Mouse (Mus musculus): ENCODE measurements around the gene Rftn1. TPM values are rescaled to one million over a fixed set of nuclear protein-coding genes. Genes with fewer than 3 reads are reported as not detected.
"Not testable (repeated sequence)": the region's sequence is repeated elsewhere in the genome, so short reads cannot be mapped to it uniquely, and the experiment has no call there.

Gene Rftn1
- polyA plus RNA-seq, 1 experiment: 1.1 TPM

DNA sequence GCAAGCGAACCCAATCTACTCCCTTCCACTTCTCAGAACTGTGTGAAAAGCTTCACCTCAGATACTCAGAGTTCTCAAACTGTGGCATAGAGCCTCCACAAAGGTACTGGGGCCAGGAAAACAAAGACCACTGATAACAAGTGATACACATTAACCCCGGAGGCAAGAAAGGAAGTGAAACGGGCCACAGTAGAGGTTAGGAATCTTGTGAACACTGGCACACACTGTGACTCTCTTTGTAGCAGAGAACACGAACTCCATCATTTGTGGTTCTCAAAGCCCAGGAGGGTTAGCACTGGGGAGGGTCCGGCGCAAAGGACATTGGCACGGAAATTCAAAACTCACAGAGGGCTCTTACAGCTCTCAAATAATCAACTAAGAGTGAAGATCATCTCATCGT lies 67.9 kb downstream of the Rftn1 start:
- Histone ChIP-seq H3K9ac (ENCODE audit: low read depth, poor library complexity, severe bottlenecking) (no peak overlapping the region), H3K4me1 (ENCODE audit: control insufficient read depth, insufficient read depth, low read length) (no peaks in the 10 kb centered on the region), H3K4me3 (ENCODE audit: low read depth, low read length) (no peak overlapping the region), H3K9me3 (replicated peaks; ENCODE audit: control insufficient read depth, insufficient read depth, low read length, poor library complexity, severe bottlenecking) (no peaks in the 10 kb centered on the region), H3K36me3 (ENCODE audit: control insufficient read depth, insufficient read depth, low read length, poor library complexity, severe bottlenecking) (no peaks in the 10 kb centered on the region), H3K27ac (ENCODE audit: insufficient read depth, low read length) (no peak overlapping the region), H3K27me3 (ENCODE audit: control insufficient read depth, insufficient read depth, low read length, poor library complexity, severe bottlenecking) (no peaks in the 10 kb centered on the region)
- TF ChIP-seq POLR2A (IDR thresholded peaks at IDR 0.05; ENCODE audit: insufficient read depth, low read length): no peak
- TF ChIP-seq EP300 (IDR thresholded peaks at IDR 0.05; ENCODE audit: insufficient read depth, low read depth, low read length): no peak
- TF ChIP-seq CTCF (IDR thresholded peaks at IDR 0.05; ENCODE audit: low read depth, low read length): no peak

- no peak for TF ChIP-seq EP300 (IDR thresholded peaks at IDR 0.05; ENCODE audit: insufficient read depth, low read depth, low read length)
- no peak for TF ChIP-seq CTCF (IDR thresholded peaks at IDR 0.05; ENCODE audit: low read depth, low read length)
- no peak for TF ChIP-seq POLR2A (IDR thresholded peaks at IDR 0.05; ENCODE audit: insufficient read depth, low read length)
- H3K27me3 ChIP-seq (ENCODE audit: control insufficient read depth, insufficient read depth, low read length, poor library complexity, severe bottlenecking): no peaks in the 10 kb centered on the region
- no peaks in the 10 kb centered on the region for H3K4me1 ChIP-seq (ENCODE audit: control insufficient read depth, insufficient read depth, low read length)
- H3K36me3 ChIP-seq (ENCODE audit: control insufficient read depth, insufficient read depth, low read length, poor library complexity, severe bottlenecking): no peaks in the 10 kb centered on the region
- H3K27ac ChIP-seq (ENCODE audit: insufficient read depth, low read length): no peak overlapping the region
- H3K4me3 ChIP-seq (ENCODE audit: low read depth, low read length): no peak overlapping the region
- no peaks in the 10 kb centered on the region for H3K9me3 ChIP-seq (replicated peaks; ENCODE audit: control insufficient read depth, insufficient read depth, low read length, poor library complexity, severe bottlenecking)
- H3K9ac ChIP-seq (ENCODE audit: low read depth, poor library complexity, severe bottlenecking): no peak overlapping the region
Measured at GRCm38 (mm10) chr17:50120098-50120497, 70.4 kb downstream of the Rftn1 start.

GRCm38 (mm10) chr17:50117461-50117860 lies 73.0 kb downstream of the Rftn1 start:
- Histone ChIP-seq H3K4me3 (ENCODE audit: low read depth, low read length) (no peak overlapping the region), H3K9me3 (replicated peaks; ENCODE audit: control insufficient read depth, insufficient read depth, low read length, poor library complexity, severe bottlenecking) (no peaks in the 10 kb centered on the region)
- no peak for TF ChIP-seq POLR2A (IDR thresholded peaks at IDR 0.05; ENCODE audit: insufficient read depth, low read length)
- TF ChIP-seq EP300 (IDR thresholded peaks at IDR 0.05; ENCODE audit: insufficient read depth, low read depth, low read length): no peak
- no peak for TF ChIP-seq CTCF (IDR thresholded peaks at IDR 0.05; ENCODE audit: low read depth, low read length)

GRCm38 (mm10) chr17:50116980-50117379 lies 73.5 kb downstream of the Rftn1 start:
- no peaks in the 10 kb centered on the region for H3K36me3 ChIP-seq (ENCODE audit: control insufficient read depth, insufficient read depth, low read length, poor library complexity, severe bottlenecking)
- H3K4me1 ChIP-seq (ENCODE audit: control insufficient read depth, insufficient read depth, low read length): no peaks in the 10 kb centered on the region
- no peak overlapping the region for H3K9ac ChIP-seq (ENCODE audit: low read depth, poor library complexity, severe bottlenecking)
- TF ChIP-seq POLR2A (IDR thresholded peaks at IDR 0.05; ENCODE audit: insufficient read depth, low read length) (no peak), EP300 (IDR thresholded peaks at IDR 0.05; ENCODE audit: insufficient read depth, low read depth, low read length) (no peak), CTCF (IDR thresholded peaks at IDR 0.05; ENCODE audit: low read depth, low read length) (no peak)
- H3K4me3 ChIP-seq (ENCODE audit: low read depth, low read length): no peak overlapping the region
- no peaks in the 10 kb centered on the region for H3K9me3 ChIP-seq (replicated peaks; ENCODE audit: control insufficient read depth, insufficient read depth, low read length, poor library complexity, severe bottlenecking)
- no peaks in the 10 kb centered on the region for H3K27me3 ChIP-seq (ENCODE audit: control insufficient read depth, insufficient read depth, low read length, poor library complexity, severe bottlenecking)
- no peak overlapping the region for H3K27ac ChIP-seq (ENCODE audit: insufficient read depth, low read length)

More at GRCm38 (mm10) chr17:50117461-50117860, 73.0 kb downstream of the Rftn1 start:
- no peaks in the 10 kb centered on the region for H3K27me3 ChIP-seq (ENCODE audit: control insufficient read depth, insufficient read depth, low read length, poor library complexity, severe bottlenecking)
- H3K9ac ChIP-seq (ENCODE audit: low read depth, poor library complexity, severe bottlenecking): no peak overlapping the region
- no peak overlapping the region for H3K27ac ChIP-seq (ENCODE audit: insufficient read depth, low read length)
- no peaks in the 10 kb centered on the region for H3K4me1 ChIP-seq (ENCODE audit: control insufficient read depth, insufficient read depth, low read length)
- H3K36me3 ChIP-seq (ENCODE audit: control insufficient read depth, insufficient read depth, low read length, poor library complexity, severe bottlenecking): no peaks in the 10 kb centered on the region

DNA sequence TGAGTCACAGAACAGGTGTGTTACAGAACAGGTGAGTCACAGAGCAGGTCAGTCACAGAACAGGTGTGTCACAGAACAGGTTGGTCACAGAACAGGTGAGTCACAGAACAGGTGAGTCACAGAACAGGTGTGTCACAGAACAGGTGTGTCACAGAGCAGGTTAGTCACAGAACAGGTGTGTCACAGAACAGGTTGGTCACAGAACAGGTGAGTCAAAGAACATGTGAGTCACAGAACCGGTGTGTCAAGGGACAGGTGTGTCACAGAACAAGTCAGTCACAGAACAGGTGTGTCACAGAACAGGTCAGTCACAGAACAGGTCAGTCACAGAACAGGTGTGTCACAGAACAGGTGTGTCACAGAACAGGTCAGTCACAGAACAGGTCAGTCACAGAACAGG lies 74.1 kb downstream of the Rftn1 start:
- H3K27me3 ChIP-seq (ENCODE audit: control insufficient read depth, insufficient read depth, low read length, poor library complexity, severe bottlenecking); H3K4me3 ChIP-seq (ENCODE audit: low read depth, low read length); H3K36me3 ChIP-seq (ENCODE audit: control insufficient read depth, insufficient read depth, low read length, poor library complexity, severe bottlenecking); H3K4me1 ChIP-seq (ENCODE audit: control insufficient read depth, insufficient read depth, low read length); H3K27ac ChIP-seq (ENCODE audit: insufficient read depth, low read length); H3K9ac ChIP-seq (ENCODE audit: low read depth, poor library complexity, severe bottlenecking); H3K9me3 ChIP-seq (replicated peaks; ENCODE audit: control insufficient read depth, insufficient read depth, low read length, poor library complexity, severe bottlenecking): not testable (repeated sequence)

DNA sequence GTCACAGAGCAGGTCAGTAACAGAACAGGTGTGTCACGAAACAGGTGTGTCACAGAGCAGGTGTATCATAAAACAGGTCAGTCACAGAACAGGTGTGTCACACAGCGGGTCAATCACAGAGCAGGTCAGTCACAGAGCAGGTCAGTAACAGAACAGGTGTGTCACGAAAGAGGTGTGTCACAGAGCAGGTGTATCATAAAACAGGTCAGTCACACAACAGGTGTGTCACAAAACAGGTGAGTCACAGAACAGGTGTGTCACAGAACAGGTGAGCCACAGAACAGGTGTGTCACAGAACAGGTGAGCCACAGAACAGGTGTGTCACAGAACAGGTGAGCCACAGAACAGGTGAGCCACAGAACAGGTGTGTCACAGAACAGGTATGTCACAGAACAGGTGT lies 74.8 kb downstream of the Rftn1 start:
- H3K4me3 ChIP-seq (ENCODE audit: low read depth, low read length); H3K9ac ChIP-seq (ENCODE audit: low read depth, poor library complexity, severe bottlenecking); H3K36me3 ChIP-seq (ENCODE audit: control insufficient read depth, insufficient read depth, low read length, poor library complexity, severe bottlenecking); H3K4me1 ChIP-seq (ENCODE audit: control insufficient read depth, insufficient read depth, low read length); H3K27me3 ChIP-seq (ENCODE audit: control insufficient read depth, insufficient read depth, low read length, poor library complexity, severe bottlenecking); H3K27ac ChIP-seq (ENCODE audit: insufficient read depth, low read length); H3K9me3 ChIP-seq (replicated peaks; ENCODE audit: control insufficient read depth, insufficient read depth, low read length, poor library complexity, severe bottlenecking): not testable (repeated sequence)

DNA sequence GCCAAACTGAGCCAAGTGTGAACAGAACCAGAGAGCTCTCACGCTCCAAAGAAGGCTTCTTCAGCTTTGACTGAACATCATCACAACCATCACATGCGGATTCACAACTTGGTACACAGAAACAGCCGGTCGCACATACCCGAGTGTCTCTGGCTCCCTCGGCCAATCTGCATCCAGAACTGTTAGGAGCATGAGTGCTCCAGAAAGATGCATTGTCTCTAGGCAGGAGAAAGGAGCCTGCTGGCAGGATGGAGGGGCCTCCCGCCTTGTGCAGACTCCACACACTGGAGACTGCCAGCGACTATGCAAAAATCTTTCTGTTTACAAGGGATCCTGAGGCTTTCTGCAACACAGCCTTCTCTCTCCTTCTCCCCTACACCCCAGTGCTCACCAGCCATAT lies 75.8 kb downstream of the Rftn1 start:
- no peaks in the 10 kb centered on the region for H3K36me3 ChIP-seq (ENCODE audit: control insufficient read depth, insufficient read depth, low read length, poor library complexity, severe bottlenecking)
- no peak overlapping the region for H3K9ac ChIP-seq (ENCODE audit: low read depth, poor library complexity, severe bottlenecking)
- TF ChIP-seq CTCF (IDR thresholded peaks at IDR 0.05; ENCODE audit: low read depth, low read length) (no peak), POLR2A (IDR thresholded peaks at IDR 0.05; ENCODE audit: insufficient read depth, low read length) (no peak)
- H3K9me3 ChIP-seq (replicated peaks; ENCODE audit: control insufficient read depth, insufficient read depth, low read length, poor library complexity, severe bottlenecking): no peaks in the 10 kb centered on the region
- no peaks in the 10 kb centered on the region for H3K4me1 ChIP-seq (ENCODE audit: control insufficient read depth, insufficient read depth, low read length)
- H3K27ac ChIP-seq (ENCODE audit: insufficient read depth, low read length): no peak overlapping the region
- H3K4me3 ChIP-seq (ENCODE audit: low read depth, low read length): no peak overlapping the region
- no peaks in the 10 kb centered on the region for H3K27me3 ChIP-seq (ENCODE audit: control insufficient read depth, insufficient read depth, low read length, poor library complexity, severe bottlenecking)
